Mouse (Mus musculus): ENCODE data around the gene Gm11032.
"Not testable (repeated sequence)": the region's sequence is repeated elsewhere in the genome, so short reads cannot be mapped to it uniquely, and the experiment has no call there.

Gm11032 gene

GRCm38 (mm10) chr11:4625931-4626330, 6.1 kb downstream of the Gm11032 start:
- no peak for DNase-seq (ENCODE audit: low spot score in 2 of 2)

GRCm38 (mm10) chr11:4627636-4628035, 7.8 kb downstream of the Gm11032 start:
- no peak for DNase-seq (ENCODE audit: low spot score in 2 of 2)

- DNase-seq (ENCODE audit: low spot score in 2 of 2) = no peak
Observed at GRCm38 (mm10) chr11:4629861-4630280, 10.0 kb downstream of the Gm11032 start.

DNA sequence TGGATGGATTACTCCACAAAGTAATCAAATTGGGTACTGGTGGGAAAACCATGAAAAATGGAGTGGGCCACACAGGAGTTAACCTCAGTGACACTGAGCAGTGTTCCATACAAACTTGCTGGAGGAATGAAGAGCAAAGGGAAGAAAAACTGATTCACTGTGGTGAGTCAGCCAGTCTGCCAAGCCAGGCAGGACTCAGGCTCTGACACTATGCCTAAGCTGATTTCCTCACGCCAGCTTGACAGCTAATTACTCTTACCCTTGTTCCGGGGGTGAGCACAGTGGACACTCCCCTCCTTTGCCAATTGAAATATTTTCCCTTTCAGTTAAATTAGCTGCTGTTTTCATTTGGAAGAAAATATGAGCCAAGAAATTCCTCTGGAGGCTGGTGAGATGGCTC, 13.6 kb downstream of the Gm11032 start:
- DNase-seq (ENCODE audit: low spot score in 2 of 2) = no peak

GRCm38 (mm10) chr11:4634395-4634794, 14.5 kb downstream of the Gm11032 start:
- DNase-seq (ENCODE audit: low spot score in 2 of 2) = no peak

DNA sequence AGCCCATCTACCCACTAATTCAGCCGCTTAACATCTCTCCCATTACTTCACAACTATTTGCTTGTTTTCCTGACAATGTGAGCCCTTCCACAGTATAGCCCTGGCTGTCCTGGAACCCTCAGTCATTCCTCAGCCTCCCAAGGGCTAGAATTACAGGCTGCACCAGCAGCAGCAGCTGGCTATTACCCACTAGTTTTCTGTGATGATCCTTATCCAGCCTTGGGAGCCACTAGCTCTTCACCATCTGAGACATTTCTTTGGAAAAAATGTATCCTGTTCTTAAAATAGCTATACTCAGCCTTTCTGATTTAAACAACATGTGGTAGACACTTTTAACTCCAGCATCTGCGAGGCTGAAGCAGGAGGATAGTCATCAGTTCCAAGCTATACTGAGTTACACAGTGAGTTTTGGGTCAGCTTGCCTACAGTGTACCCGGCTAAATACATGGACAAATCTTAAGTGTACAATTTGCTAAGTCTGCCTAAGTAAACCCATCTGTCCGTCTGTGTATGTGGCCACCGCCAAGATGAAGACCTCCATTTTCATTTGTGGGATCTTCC, 17.0 kb downstream of the Gm11032 start:
- DNase-seq (ENCODE audit: low spot score in 2 of 2) = no peak

- peak; percentile 82 to 92 for DNase-seq (ENCODE audit: low spot score in 2 of 2)
Observed at GRCm38 (mm10) chr11:4637534-4638234, 17.8 kb downstream of the Gm11032 start, which contains the start of gene Ascc2. Ascc2 (plus strand) TSS chr11:4637747.

DNA sequence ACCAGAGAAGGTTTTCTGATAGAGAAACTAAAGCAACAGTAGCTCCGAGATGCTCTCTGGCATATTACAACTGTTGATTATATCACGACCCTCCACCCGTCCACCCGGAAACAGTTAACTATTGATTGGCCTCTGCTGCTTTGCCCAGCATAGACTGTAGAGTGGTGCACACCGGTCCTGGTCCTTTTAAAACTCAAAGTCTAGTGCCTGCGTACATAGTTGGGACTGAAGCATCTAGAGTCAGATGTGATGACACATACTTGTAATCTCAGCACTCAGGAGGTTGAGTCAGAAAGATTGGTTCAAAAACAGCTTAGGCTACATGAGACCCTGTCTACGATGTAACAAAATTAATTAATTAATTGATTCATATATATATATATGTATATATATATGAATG, 18.4 kb downstream of the Gm11032 start:
- no peak for DNase-seq (ENCODE audit: low spot score in 2 of 2)

DNA sequence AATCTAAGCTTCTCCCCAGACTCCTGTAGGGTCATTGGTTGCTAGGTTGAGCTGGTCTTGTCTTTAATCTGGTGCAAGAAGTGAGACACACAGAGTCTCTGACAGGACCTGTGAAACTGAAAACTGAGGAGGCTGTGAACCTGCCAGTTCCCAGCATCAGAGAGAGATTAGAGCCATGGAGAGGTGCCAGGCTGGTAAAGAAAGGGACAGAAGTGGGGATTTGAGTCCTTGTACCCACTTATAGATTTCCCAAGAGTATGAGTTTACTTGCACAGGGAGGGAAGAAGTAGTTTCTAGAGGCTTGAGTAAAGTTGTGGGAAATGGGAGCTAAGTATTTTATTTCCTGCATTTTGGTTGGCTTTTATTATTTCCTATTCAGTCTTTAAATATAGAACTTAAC, 21.3 kb downstream of the Gm11032 start:
- no peak for DNase-seq (ENCODE audit: low spot score in 2 of 2)

DNA sequence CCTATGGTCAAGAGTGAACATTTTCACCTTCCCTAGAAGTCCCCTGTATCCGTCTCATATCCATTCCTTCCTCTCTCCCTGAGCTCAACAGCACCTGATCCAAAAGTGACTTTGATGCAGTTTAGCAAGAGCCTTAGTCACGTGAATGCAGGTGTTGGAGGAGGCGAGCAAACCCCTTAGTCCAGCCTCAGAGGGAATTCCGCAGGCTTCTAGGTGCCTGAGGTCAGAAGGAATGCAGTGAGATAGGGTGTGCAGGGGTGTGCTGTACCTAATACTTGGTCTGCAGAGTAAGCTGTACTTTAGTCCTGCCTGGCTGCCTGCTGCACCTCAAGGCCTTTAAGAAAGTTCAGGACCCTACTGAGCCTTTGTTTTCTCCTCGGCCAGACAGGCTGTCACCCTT, 23.9 kb downstream of the Gm11032 start:
- DNase-seq (ENCODE audit: low spot score in 2 of 2) = no peak

- not testable (repeated sequence) for DNase-seq (ENCODE audit: low spot score in 2 of 2)
Observed at GRCm38 (mm10) chr11:4645180-4645579, 25.3 kb downstream of the Gm11032 start.

DNA sequence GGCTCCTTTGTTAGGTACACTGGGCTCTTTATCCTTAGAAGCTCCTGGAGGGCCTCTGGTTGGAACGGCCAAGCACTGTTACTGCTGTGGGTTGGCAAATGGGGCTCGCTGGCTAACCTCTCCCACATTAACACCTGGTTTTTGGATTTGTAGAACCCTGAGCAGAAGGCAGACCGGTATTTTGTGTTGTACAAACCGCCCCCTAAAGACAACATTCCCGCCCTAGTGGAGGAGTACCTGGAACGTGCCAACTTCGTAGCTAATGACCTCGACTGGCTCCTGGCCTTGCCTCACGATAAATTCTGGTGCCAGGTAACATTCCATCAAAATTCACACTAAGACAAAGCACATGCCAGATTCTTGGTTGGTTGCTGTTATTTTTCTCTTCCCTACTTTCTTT, 26.5 kb downstream of the Gm11032 start:
- DNase-seq (ENCODE audit: low spot score in 2 of 2) = no peak

GRCm38 (mm10) chr11:4659818-4660217, 40.0 kb downstream of the Gm11032 start:
- no peak for DNase-seq (ENCODE audit: low spot score in 2 of 2)

DNA sequence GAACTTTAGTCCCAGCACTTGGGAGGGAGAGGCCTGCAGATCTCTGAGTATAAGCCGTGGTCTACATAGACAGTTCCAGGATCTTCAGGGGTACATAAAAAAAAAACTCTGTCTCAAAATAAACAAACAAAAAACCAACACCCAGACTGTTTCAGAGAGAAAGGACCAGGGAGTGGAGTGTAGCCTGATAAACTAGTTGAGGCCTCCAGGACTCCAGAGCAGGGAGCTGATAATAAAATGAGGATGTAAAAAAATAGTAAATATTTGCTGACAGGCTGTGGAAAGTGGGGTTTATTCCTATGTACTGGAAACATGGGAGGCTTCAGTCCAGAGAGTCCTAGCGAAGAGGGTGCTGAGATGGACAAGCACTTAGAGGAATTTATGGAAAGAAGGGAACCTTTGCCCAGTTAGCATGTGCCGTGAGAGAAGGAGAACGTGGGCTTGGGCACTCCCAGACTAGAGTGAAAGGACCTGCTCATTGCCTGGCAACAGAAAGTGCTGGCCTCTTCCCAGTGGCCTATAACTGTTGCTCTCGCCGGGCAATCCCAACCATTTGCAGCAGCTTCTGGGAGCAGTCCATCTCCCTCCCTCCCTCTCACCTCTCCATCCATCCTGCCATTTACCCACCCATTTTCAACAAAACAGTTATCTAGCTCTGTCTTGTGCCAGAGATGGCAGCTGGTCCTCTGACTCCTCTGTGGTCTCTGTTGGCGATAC, 40.6 kb downstream of the Gm11032 start:
- DNase-seq (ENCODE audit: low spot score in 2 of 2) = no peak

DNA sequence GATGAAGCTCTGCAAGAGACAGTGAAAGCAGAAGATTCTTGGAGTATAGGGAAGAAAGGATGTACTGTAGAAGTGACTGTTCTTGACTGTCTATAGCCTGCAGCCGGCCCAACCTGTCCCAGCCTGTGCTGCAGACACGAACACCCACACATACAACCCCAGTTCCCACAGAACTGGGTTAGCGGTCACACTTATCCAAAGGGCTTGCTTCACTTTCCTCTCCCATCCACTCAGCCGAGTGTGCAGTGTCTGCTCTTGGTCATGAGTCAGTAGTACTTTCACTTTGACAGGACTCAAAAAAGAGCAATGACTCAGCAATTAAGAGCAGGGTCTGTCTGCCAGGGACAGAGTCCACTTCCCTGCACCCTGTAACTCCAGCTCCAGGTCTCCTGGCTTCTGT, 41.5 kb downstream of the Gm11032 start:
- DNase-seq (ENCODE audit: low spot score in 2 of 2) = no peak

- DNase-seq (ENCODE audit: low spot score in 2 of 2) = no peak
Observed at GRCm38 (mm10) chr11:4661871-4662495, 42.1 kb downstream of the Gm11032 start.

DNA sequence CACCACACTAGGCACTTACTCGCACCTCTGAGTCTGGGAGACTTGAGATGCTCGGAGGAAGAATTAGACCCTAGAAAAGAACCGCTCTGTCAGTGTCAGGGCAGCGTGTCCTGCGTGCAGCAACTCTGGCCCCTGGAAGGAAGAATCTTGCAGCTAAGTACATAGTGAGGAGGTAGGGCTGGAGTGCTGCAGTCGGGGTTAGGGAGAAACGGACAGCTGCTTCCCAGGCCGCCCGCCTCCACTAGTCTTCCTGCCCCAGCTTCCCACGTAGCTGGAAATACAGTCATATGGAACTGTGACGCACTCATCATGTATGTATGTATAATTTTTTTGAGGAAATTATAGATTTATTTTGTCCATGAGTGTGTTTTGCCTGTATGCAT, 42.6 kb downstream of the Gm11032 start:
- DNase-seq (ENCODE audit: low spot score in 2 of 2) = no peak
